Mouse (Mus musculus) spleen, adult 2 months (tissue): ENCODE measurements around the gene Spata17.

Experiments
- CTCF ChIP-seq: fragments of 200-500 bp; IDR thresholded peaks from 2 replicates; pipeline ENCODE4 v1.5.1; 2011; ENCODE audit warnings: mild to moderate bottlenecking, inconsistent platforms; ENCODE audit not compliant: insufficient read depth, insufficient read length, insufficient replicate concordance; ENCODE audit errors: extremely low read depth
- POLR2A ChIP-seq: fragments of 200-500 bp; IDR thresholded peaks from 2 replicates; pipeline ENCODE4 v1.6.1; 2011; ENCODE audit warnings: low read depth, low read length, inconsistent platforms

DNA sequence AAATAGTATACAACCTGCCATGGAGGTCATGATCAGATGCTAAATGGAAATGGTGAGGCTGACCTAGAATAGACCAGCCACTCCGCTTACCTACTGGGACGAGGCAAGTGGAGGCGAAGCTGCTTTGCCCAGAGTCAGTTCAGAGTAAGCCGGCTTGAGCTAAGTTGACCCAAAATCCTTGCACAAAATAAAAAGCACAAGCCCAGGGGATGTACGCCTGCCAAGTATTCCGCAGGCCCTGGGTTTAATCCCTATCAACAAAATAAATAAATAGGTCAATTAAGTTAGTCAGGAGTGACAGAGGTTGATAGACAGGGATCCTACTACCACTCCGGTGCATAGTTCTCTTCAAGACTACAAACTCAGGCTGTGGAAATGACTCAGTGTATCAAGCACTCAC, 207.0 kb downstream of the Spata17 start:
- TF ChIP-seq POLR2A (no peak), CTCF (no peak)
